Mouse (Mus musculus) midbrain, postnatal 0 days (tissue): Measurements from ENCODE around the gene Nr5a1. TPM values are rescaled to one million over a fixed set of nuclear protein-coding genes. Genes with fewer than 3 reads are reported as not detected.
A peak's percentile ranks its signal among the peaks of the same experiment; 100 is the strongest.

Experiments used
- ATAC-seq: fragments of 200-750 bp; cut with Nextera tagmentation; 2 replicates; pipeline ENCODE4 v1.8.0; 2017; ENCODE audit warnings: moderate number of reproducible peaks, mild to moderate bottlenecking, moderate TSS enrichment, moderate library complexity; ENCODE audit not compliant: low FRiP score
- DNase-seq: peaks from one replicate; pipeline ENCODE4 v3.0.0-alpha.2; 2015; ENCODE audit warnings: low spot score
- H3K27ac ChIP-seq: fragments of 300-500 bp; sonication (generic); 2 replicates; pipeline ENCODE4 v1.5.1; 2014; ENCODE audit warnings: low read depth, mild to moderate bottlenecking, low read length, mixed read lengths
- H3K27me3 ChIP-seq: fragments of 300-500 bp; sonication (generic); 2 replicates; pipeline ENCODE4 v1.6.1; 2014; ENCODE audit warnings: low read length, control low read depth, mixed read lengths; ENCODE audit not compliant: insufficient read depth
- H3K36me3 ChIP-seq: fragments of 300-500 bp; sonication (generic); 2 replicates; pipeline ENCODE4 v1.6.1; 2014; ENCODE audit warnings: low read length, control low read depth, mixed read lengths; ENCODE audit not compliant: insufficient read depth
- H3K4me1 ChIP-seq: fragments of 300-500 bp; sonication (generic); 2 replicates; pipeline ENCODE4 v1.6.1; 2014; ENCODE audit warnings: mild to moderate bottlenecking, control low read depth, antibody characterized with exemption, low read length, mixed read lengths; ENCODE audit not compliant: insufficient read depth
- H3K4me2 ChIP-seq: fragments of 300-500 bp; sonication (generic); 2 replicates; pipeline ENCODE4 v1.6.1; 2014; ENCODE audit warnings: low read depth, mild to moderate bottlenecking, low read length, mixed read lengths; ENCODE audit not compliant: poor library complexity, severe bottlenecking
- H3K4me3 ChIP-seq: fragments of 300-500 bp; sonication (generic); 2 replicates; pipeline ENCODE4 v1.5.1; 2014; ENCODE audit warnings: low read depth, mild to moderate bottlenecking, low read length, moderate library complexity
- H3K9ac ChIP-seq: fragments of 300-500 bp; sonication (generic); replicated peaks from 2 replicates; pipeline ENCODE4 v1.6.1; 2014; ENCODE audit warnings: mild to moderate bottlenecking, low read length, moderate library complexity, mixed read lengths; ENCODE audit not compliant: poor library complexity, severe bottlenecking
- H3K9me3 ChIP-seq: fragments of 300-500 bp; sonication (generic); 2 replicates; pipeline ENCODE4 v1.6.1; 2016; ENCODE audit warnings: low read length, control low read depth
- CTCF ChIP-seq: IDR thresholded peaks from 2 replicates; pipeline ENCODE4 v1.5.1; 2016; ENCODE audit warnings: antibody characterized with exemption, mild to moderate bottlenecking
- WGBS: fragments of 180-500 bp; shearing (Covaris S2); extraction: QIAGEN DNeasy Blood & Tissue Kit; methylation state at CpG from one replicate; pipeline ENCODE4 v1.1.7; 2014; 5-methylcytosine and 5-hydroxymethylcytosine counted together
- polyA plus RNA-seq: library from polyadenylated mRNA; unstranded; fragments of >200 nt; fragmentation: Nextera tagmentation; extraction: Ambion mirVana; gene quantifications from 2 replicates; pipeline ENCODE4 v1.2.1, GENCODE M21; 2015
- total RNA-seq: library from RNA; depleted of rRNA; stranded (reverse); fragments of >200 nt; gene quantifications from 2 replicates; pipeline ENCODE4 v1.2.3, GENCODE M21; 2014; rRNA removed

The Nr5a1 gene
- total and polyA plus RNA-seq, 2 experiments from 2014 or later: 0.11 to 2.1 TPM

GRCm38 (mm10) chr2:38643625-38644427 lies 70.5 kb downstream of the Nr5a1 start, which contains the start of gene Psmb7:
Gene Psmb7, minus strand, starts transcription at chr2:38644087.
- Histone ChIP-seq H3K4me1 (peaks cover 5% of the 10 kb centered on the region; the same call in 1 of the 2 replicates), H3K9ac (peak within 1 kb of the TSS; percentile 83), H3K4me3 (peak within 1 kb of the TSS; percentile 92), H3K4me2 (peak within 1 kb of the TSS; percentile 92), H3K27ac (peak within 1 kb of the TSS; percentile 74), H3K27me3 (no peaks in the 10 kb centered on the region), H3K9me3 (no peaks in the 10 kb centered on the region), H3K36me3 (peaks cover 12% of the 10 kb centered on the region)
- no peak for TF ChIP-seq CTCF
- WGBS: 1% methylated on average over 52 of the region's 52 CpGs
- ATAC-seq: peak; percentile 77
- peak; percentile 96 for DNase-seq

Other genes with a start within 250 kb of the Nr5a1 start
- gene Nek6, start 202.9 kb downstream of the Nr5a1 start, total RNA-seq: 21.8 and 22.8 TPM in 2 replicates
- 56.0 and 62.8 TPM in 2 replicates for gene Nek6, start 202.9 kb downstream of the Nr5a1 start, polyA plus RNA-seq
- gene Psmb7, start 70.5 kb downstream of the Nr5a1 start, total RNA-seq: 218 and 239 TPM in 2 replicates
- gene Psmb7, start 70.5 kb downstream of the Nr5a1 start, polyA plus RNA-seq: 282 and 287 TPM in 2 replicates
- 4.9 and 11.5 TPM in 2 replicates for gene Nr6a1, start 213.1 kb upstream of the Nr5a1 start, total RNA-seq
- gene Nr6a1, start 213.1 kb upstream of the Nr5a1 start, polyA plus RNA-seq: 0.93 and 0.98 TPM in 2 replicates
- gene Olfml2a, start 217.4 kb upstream of the Nr5a1 start, total RNA-seq: 10.0 and 10.6 TPM in 2 replicates
- 2.7 and 3.1 TPM in 2 replicates for gene Olfml2a, start 217.4 kb upstream of the Nr5a1 start, polyA plus RNA-seq